Mouse (Mus musculus): ENCODE data around the gene Ccdc97. TPM values are rescaled to one million over a fixed set of nuclear protein-coding genes. Genes with fewer than 3 reads are reported as not detected.
A peak's percentile ranks its signal among the peaks of the same experiment; 100 is the strongest.
"Not testable (repeated sequence)": the region's sequence is repeated elsewhere in the genome, so short reads cannot be mapped to it uniquely, and the experiment has no call there.

Gene Ccdc97
- total RNA-seq, 2 experiments from 2014 or later = 61.8 to 70.1 TPM

DNA sequence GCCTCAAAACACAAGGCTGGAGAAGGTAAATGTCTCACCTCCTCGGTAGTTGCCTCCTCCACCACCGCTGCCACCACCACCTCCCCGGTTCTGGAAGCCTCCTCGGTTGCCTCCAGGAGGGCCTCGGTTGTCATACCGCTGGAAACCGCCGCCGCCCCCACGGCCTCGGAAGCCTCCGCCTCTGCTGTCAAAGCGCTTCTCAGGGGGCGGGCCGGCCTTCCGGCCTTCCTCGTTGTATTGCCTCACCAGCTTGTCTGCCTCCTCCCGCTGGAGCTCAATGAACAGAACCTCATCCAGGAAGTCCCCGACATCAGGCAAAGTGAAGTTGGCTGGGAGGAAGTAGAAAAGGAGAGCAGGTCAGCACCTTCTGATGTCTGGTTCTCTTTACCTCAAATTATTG lies 7.0 kb upstream of the Ccdc97 start:
- intact Hi-C loops (cut with DNase I) = no loop called here
- DNase-seq (ENCODE audit: low spot score in 2 of 2) = peak in 1 of 2 experiments; percentile 48

- intact Hi-C loops (cut with DNase I) = not testable (repeated sequence)
Observed at GRCm38 (mm10) chr7:25721776-25722175, 2.9 kb upstream of the Ccdc97 start.

DNA sequence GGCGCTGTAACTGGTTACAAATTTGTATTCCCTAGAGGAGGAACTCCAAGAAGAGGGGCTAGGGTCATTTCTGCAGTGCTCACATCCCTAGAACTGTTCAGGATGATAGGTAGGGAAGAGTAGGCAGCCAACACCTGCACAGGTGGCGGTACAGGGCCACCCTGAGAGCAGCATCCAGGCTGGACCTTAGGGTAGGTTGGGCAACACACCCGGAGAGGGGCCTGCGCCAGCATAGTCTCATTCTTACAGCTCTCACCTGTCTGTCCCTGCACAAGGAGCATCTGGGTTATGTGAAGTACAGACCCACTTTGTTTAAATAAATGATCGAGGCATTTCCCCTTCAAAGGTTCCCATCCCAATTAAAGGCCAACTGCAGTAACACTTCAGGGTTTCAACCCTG lies 1.9 kb upstream of the Ccdc97 start:
- intact Hi-C loops (cut with DNase I) = no loop called here
- no peak for DNase-seq (ENCODE audit: low spot score in 2 of 2)

More at GRCm38 (mm10) chr7:25721776-25722175, 2.9 kb upstream of the Ccdc97 start:
- DNase-seq (ENCODE audit: low spot score in 2 of 2) = not testable (repeated sequence)

DNA sequence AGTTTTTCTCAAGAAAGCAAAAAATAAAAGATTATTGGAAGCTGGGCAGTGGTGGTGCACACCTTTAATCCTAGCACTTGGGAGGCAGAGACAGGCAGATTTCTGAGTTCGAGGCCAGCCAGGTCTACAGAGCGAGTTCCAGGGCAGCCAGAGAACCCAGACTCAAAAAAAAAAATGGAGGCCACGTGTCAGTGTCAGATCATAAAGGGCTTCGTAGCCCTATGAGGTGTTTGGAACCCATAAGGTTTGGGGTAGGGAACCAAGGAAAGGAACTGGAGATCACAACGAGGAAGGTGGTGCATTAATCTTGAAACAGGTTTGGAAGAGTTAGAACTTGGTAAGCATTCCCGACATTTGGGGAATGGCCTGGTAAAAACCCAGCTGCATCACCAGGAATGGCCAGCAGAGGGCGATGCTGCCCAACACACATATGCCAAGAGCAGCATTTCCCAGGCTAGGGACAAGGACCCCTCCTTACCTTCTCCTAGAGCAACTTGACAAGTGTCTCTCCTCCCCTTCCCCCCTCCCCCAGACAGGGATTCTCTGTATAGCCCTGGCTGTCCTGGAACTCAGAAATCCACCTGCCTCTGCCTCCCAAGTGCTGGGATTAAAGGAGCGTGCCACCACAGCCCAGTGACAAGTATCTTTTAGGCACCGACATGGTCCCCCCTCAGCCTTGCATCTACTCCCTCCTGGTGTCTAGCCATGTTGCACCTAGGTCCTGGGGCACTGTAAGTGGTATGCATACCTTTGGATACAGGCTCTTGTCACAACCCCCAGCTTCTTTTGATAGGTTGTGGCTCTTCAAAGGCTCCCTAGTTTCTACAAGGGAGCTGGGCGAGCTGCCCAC lies 1.1 kb upstream of the Ccdc97 start:
- intact Hi-C loops (cut with DNase I) = no loop called here
- DNase-seq (ENCODE audit: low spot score in 2 of 2) = peak; percentile 76 to 81

DNA sequence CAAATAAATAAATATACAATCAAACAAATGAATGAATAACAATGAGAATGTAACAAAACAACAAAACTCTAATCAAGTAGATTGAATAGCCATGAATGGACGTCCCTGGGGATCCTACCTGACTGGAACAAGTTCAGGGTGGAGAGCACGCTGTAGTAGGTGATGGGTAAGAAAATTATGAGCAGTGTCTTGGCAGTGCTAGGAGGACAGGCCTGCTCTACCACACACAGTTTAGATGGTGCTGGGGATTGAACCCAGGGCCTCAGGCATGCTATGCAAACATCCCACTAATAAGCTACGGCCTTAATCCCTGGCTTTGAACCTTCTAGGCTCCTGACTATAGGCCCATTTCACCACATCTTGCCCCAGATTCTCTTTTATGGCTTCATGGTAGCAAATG lies 1.4 kb downstream of the Ccdc97 start:
- intact Hi-C loops (cut with DNase I) = no loop called here
- no peak for DNase-seq (ENCODE audit: low spot score in 2 of 2)

DNA sequence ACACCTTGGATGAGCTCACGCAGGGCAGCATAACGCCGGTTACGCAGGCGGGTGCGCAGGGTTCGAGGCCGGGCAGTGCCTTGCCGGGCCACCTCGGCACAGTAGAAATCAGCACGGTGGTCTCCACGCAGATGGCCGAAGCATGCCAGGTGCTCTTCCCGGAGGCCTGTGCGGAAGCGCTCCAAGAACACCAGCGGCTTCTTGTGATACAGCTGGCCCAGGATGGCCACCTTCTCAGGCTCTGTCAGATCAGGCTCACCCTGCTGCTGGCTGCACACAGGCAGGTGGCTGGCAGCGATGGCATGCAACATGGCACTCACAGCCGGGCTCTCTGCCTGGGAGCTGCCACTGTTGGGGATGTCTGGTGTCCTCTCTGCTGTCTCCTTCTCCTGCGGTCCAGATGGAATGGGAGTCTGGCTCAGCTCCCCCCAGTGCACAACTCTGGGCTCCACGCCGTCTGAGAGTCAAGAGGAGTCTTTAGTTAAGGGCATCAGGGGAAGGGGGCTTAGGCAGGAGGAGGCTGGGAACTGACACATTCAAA lies 3.1 kb downstream of the Ccdc97 start:
- intact Hi-C loops (cut with DNase I) = no loop called here
- DNase-seq (ENCODE audit: low spot score in 2 of 2) = no peak

DNA sequence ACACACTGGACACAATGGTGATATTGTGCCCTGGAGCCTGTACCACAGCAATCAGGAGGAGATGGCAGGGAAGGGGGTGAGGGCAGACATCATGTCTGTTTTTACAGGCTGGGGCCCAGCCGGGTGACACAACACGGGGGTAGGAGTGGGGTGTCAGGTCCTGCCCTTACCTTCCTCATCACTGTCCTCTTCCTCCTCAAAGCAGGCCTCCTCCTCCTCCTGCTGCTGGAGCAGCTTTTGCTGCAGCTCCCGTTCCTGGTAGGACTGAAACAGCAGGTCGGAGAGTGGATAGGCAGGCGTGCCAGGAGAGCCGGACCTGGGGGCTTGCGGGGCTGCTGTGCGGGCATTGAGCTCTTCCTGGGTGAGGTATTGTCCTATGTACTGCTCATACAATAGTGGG lies 4.3 kb downstream of the Ccdc97 start:
- DNase-seq (ENCODE audit: low spot score in 2 of 2) = no peak
- intact Hi-C loops (cut with DNase I) = no loop called here

GRCm38 (mm10) chr7:25712801-25713200 lies 6.1 kb downstream of the Ccdc97 start:
- DNase-seq (ENCODE audit: low spot score in 2 of 2) = no peak
- intact Hi-C loops (cut with DNase I) = no loop called here

- intact Hi-C loops (cut with DNase I) = loop anchor here (2.0 kb wide), 1 partner anchor 31 kb away; the partner anchor contains the start of gene B9d2
- peak in 1 of 2 experiments; percentile 74 for DNase-seq (ENCODE audit: low spot score in 2 of 2)
Observed at GRCm38 (mm10) chr7:25711731-25712197, 7.1 kb downstream of the Ccdc97 start.

DNA sequence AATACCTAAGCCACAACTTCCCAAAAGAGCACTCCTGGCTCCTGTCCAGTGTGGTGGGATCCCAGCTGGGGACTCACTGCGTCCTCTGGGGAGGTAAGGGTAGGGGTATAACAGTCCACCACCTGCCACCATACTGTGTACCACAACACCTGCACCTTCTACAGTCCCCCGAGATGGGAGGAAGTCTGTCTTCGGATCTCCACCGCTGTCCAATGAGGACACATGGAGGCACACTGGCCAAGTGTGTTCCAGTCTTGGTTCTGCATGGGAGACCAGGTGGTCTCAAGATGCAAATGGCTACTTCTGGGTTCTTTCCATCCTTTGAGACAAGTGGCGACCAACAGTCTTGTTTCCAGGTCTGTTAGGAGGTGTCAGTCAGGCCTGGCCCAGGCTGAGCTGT lies 7.7 kb downstream of the Ccdc97 start:
- no peak for DNase-seq (ENCODE audit: low spot score in 2 of 2)
- intact Hi-C loops (cut with DNase I) = loop anchor here (2.0 kb wide), 1 partner anchor 30 kb away; the partner anchor contains the start of gene B9d2

GRCm38 (mm10) chr7:25710519-25711130 lies 8.3 kb downstream of the Ccdc97 start:
- DNase-seq (ENCODE audit: low spot score in 2 of 2) = peak; percentile 60 to 81
- intact Hi-C loops (cut with DNase I) = loop anchor here (2.0 kb wide), 1 partner anchor 30 kb away; the partner anchor contains the start of gene B9d2

DNA sequence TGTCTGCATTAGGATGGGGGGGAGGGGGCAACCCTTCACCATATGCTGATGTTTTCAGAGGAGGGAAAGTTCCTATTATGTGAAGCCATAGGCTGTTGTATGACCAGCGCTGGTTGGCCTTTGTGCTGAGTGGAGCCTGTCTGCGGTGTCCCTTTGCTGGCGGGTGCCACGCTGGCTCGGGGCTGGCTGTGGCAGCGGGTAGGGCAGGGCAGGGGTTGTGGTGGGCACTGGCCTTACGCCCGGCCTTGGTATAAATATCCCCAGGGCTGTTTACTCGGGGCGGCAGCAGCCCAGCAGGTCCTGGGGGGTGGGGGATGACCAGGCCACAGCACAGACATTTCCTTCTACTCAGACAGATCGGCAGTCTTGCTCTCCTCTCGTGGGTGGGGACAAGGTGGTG lies 8.9 kb downstream of the Ccdc97 start:
- peak in 1 of 2 experiments; percentile 52 for DNase-seq (ENCODE audit: low spot score in 2 of 2)
- intact Hi-C loops (cut with DNase I) = loop anchor here (2.0 kb wide), 1 partner anchor 29 kb away; the partner anchor contains the start of gene B9d2

GRCm38 (mm10) chr7:25707581-25708292 lies 11.2 kb downstream of the Ccdc97 start:
- intact Hi-C loops (cut with DNase I) = loop anchor here (2.0 kb wide), 1 partner anchor 19 kb away; no protein-coding TSS in a partner anchor
- DNase-seq (ENCODE audit: low spot score in 2 of 2) = peak in 1 of 2 experiments; percentile 33

DNA sequence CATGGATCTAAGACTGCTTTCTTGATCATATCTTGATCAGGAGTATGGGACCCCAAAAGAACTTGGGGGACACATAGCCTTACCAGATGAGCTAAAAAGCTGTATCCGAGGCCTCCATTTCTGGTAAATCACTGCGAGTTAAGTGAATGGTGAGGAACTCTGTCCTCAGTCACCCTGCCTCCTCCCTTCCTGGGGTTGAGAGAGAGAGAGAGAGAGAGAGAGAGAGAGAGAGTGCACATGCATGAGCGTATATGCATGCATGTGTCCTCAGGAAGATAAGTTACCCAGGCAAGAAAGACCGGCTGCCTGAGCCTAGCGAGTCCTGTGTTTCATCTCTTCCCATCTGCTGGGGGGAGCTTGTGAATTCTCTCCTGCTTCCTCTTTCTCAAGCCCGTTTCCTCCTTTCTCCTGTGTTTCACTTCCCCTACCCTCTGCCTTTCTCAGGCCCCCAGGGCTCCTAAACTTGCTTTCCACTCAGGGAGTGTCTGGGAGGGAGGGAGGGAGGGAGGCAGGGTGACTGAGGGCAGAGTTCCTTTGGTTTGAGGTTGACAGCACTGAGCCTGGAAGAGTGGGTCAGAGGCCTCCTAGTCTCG lies 12.2 kb downstream of the Ccdc97 start:
- DNase-seq (ENCODE audit: low spot score in 2 of 2) = peak in 1 of 2 experiments; percentile 43
- intact Hi-C loops (cut with DNase I) = loop anchor here (2.0 kb wide), 1 partner anchor 18 kb away; no protein-coding TSS in a partner anchor

DNA sequence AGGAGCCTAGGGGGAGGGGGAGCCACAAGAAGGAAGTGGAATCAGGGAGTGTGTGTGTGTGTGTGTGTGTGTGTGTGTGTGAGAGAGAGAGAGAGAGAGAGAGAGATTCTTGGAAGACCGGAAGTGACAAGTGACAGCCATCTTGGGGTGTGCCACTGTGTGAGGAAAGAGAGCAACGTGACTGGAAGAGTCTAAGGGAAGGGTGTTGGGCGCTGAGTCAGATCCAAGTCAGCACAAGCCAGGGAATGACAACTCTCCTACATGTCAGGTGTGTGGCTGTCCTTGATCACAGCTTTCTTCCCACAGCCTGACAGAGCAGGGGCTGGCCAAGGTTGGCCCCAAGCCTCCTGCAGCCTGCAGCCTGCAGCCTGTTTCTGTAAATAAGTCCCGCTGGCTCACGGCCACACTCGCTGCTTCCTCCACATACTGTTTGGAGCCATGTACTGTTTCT lies 13.1 kb downstream of the Ccdc97 start:
- DNase-seq (ENCODE audit: low spot score in 2 of 2) = peak in 1 of 2 experiments; percentile 84
- intact Hi-C loops (cut with DNase I) = loop anchor here (2.0 kb wide), 1 partner anchor 17 kb away; no protein-coding TSS in a partner anchor

- intact Hi-C loops (cut with DNase I) = no loop called here
- no peak for DNase-seq (ENCODE audit: low spot score in 2 of 2)
Observed at GRCm38 (mm10) chr7:25704716-25705364, 14.0 kb downstream of the Ccdc97 start.

DNA sequence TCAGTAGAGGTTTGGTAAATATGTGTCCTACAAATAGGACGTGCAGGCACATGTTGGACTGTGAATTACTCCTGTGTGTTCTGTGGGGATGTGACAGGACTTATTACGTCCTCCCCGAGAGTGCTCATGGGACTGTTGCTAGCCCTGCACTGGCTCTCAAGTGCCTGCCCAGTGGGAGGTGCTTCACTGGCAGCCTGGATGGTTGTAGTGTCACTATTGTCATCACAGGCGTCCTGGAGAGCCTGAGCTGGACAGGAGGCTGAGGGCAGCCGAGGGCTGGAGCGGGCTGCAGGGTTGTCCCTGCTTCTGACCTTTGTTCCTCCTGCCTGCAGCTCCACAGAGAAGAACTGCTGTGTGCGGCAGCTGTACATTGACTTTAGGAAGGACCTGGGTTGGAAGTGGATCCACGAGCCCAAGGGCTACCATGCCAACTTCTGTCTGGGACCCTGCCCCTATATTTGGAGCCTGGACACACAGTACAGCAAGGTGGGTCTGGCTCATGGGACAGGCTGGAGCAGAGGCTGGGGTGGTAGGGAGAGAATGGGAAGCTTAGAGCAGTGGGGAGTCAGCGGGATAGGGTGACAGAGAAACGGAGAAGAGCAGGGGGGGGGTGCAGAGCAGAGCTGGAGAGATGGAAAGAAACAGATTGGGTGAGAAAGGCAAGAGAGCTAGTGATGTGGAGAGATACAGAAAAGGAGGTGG lies 14.9 kb downstream of the Ccdc97 start:
- DNase-seq (ENCODE audit: low spot score in 2 of 2) = peak in 1 of 2 experiments; percentile 21

GRCm38 (mm10) chr7:25702350-25702749 lies 16.5 kb downstream of the Ccdc97 start:
- intact Hi-C loops (cut with DNase I) = no loop called here
- no peak for DNase-seq (ENCODE audit: low spot score in 2 of 2)

More for the DNA sequence above, 14.9 kb downstream of the Ccdc97 start:
- intact Hi-C loops (cut with DNase I) = no loop called here

All from left cerebral cortex, postnatal 25 days (tissue).